Mouse (Mus musculus) spleen, adult 2 months (tissue): Measurements from ENCODE around the gene Olfr749.

Experiments
- CTCF ChIP-seq: fragments of 200-500 bp; IDR thresholded peaks from 2 replicates; pipeline ENCODE4 v1.5.1; 2011; ENCODE audit warnings: mild to moderate bottlenecking, inconsistent platforms; ENCODE audit not compliant: insufficient read depth, insufficient read length, insufficient replicate concordance; ENCODE audit errors: extremely low read depth
- POLR2A ChIP-seq: fragments of 200-500 bp; IDR thresholded peaks from 2 replicates; pipeline ENCODE4 v1.6.1; 2011; ENCODE audit warnings: low read depth, low read length, inconsistent platforms

GRCm38 (mm10) chr14:50741584-50741983, 3.3 kb downstream of the Olfr749 start:
- TF ChIP-seq CTCF, result no peak
- no peak for TF ChIP-seq POLR2A
